Mouse (Mus musculus) hindbrain, embryonic 14.5 days (tissue): ENCODE results near the gene Eif5a2. TPM values are rescaled to one million over a fixed set of nuclear protein-coding genes. Genes with fewer than 3 reads are reported as not detected.
"Not testable (repeated sequence)": the region's sequence is repeated elsewhere in the genome, so short reads cannot be mapped to it uniquely, and the experiment has no call there.

Experiments
- ATAC-seq: fragments of 200-750 bp; cut with Nextera tagmentation; 2 replicates; pipeline ENCODE4 v1.8.0; 2017; ENCODE audit warnings: moderate number of reproducible peaks, mild to moderate bottlenecking, moderate TSS enrichment, moderate library complexity; ENCODE audit not compliant: low FRiP score
- DNase-seq: peaks from one replicate; pipeline ENCODE4 v3.0.0-alpha.2; 2015; ENCODE audit warnings: low spot score
- H3K27ac ChIP-seq: fragments of 300-500 bp; sonication (generic); 2 replicates; pipeline ENCODE4 v1.5.1; 2014; ENCODE audit warnings: mild to moderate bottlenecking, moderate library complexity
- H3K27me3 ChIP-seq: fragments of 300-500 bp; sonication (generic); 2 replicates; pipeline ENCODE4 v1.6.1; 2014; ENCODE audit warnings: mild to moderate bottlenecking, low read length, mixed read lengths; ENCODE audit not compliant: control insufficient read depth, insufficient read depth
- H3K36me3 ChIP-seq: fragments of 300-500 bp; sonication (generic); replicated peaks from 2 replicates; pipeline ENCODE4 v1.6.1; 2014; ENCODE audit not compliant: control insufficient read depth, insufficient read depth
- H3K4me1 ChIP-seq: fragments of 300-500 bp; sonication (generic); replicated peaks from 2 replicates; pipeline ENCODE4 v1.6.1; 2014; ENCODE audit warnings: antibody characterized with exemption, low read length, mixed read lengths; ENCODE audit not compliant: control insufficient read depth, insufficient read depth
- H3K4me2 ChIP-seq: fragments of 300-500 bp; sonication (generic); replicated peaks from 2 replicates; pipeline ENCODE4 v1.6.1; 2014; ENCODE audit warnings: mild to moderate bottlenecking, moderate library complexity
- H3K4me3 ChIP-seq: fragments of 300-500 bp; sonication (generic); replicated peaks from 2 replicates; pipeline ENCODE4 v1.5.1; 2014; ENCODE audit warnings: mild to moderate bottlenecking, low read length
- H3K9ac ChIP-seq: fragments of 300-500 bp; sonication (generic); 2 replicates; pipeline ENCODE4 v1.6.1; 2014
- H3K9me3 ChIP-seq: fragments of 300-500 bp; sonication (generic); 2 replicates; pipeline ENCODE4 v1.6.1; 2016; ENCODE audit warnings: low read length; ENCODE audit not compliant: control insufficient read depth
- WGBS: fragments of 180-500 bp; shearing (Covaris S2); extraction: QIAGEN DNeasy Blood & Tissue Kit; methylation state at CpG from one replicate; pipeline ENCODE4 v1.1.7; 2014; 5-methylcytosine and 5-hydroxymethylcytosine counted together
- polyA plus RNA-seq: library from polyadenylated mRNA; unstranded; fragments of >200 nt; fragmentation: Nextera tagmentation; extraction: Ambion mirVana; gene quantifications from 2 replicates; pipeline ENCODE4 v1.2.1, GENCODE M21; 2014

The Eif5a2 gene
- polyA plus RNA-seq, 1 experiment from 2014 or later: 17.5 TPM

DNA sequence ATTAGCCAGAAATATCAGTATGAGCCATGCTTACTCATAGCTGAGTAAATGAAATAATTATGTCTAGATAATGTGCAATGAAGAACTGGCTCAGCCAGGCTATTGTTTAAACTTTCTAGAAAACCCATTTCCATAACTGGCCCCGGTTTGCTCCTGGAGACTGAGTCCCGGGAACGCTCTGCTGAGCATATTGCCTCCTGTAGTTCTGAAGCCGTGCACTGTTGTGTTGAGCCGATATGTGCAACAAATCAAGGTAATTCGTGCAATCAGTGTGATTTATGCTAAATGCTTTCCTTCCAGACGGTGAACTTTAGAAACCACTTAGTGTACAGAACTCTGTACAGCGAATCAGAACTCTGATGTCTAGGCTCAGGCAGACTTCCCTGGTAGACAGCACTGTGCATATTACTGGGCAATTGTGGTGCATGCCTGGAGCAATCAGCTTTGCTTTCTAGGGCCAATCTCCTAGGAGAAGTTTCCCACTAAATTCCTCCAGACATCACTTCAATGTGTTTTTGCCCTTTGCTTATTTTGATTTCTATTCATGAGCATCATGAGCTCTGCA is 19.8 kb upstream of the Eif5a2 start:
- no peaks in the 10 kb centered on the region for H3K4me1 ChIP-seq
- no peak for ATAC-seq
- H3K4me2 ChIP-seq: no peak overlapping the region
- H3K9ac ChIP-seq: no peak overlapping the region
- no peak overlapping the region for H3K27ac ChIP-seq
- H3K9me3 ChIP-seq: no peaks in the 10 kb centered on the region
- H3K36me3 ChIP-seq: no peaks in the 10 kb centered on the region
- H3K27me3 ChIP-seq: no peaks in the 10 kb centered on the region
- H3K4me3 ChIP-seq: no peak overlapping the region
- WGBS: 72% methylated on average over 8 of the region's 8 CpGs
- no peak for DNase-seq

DNA sequence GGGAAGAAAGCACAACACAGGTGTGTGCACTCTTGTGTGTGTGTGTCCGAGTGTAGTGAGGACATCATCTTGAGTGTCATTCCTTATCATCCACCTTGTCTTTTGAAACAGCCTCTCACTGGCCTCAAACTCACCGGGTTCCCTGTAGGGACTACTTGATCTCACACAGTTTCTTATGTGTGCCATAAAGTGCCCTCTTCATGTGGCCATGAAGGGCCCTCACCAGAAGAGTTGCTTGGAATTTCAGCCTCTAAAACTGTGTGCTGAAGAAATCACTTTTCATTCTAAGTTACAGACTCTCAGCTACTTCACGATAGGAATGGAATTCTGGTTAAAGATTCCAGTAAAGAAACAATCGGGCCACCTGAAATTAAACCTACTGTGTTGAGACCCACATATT is 14.1 kb upstream of the Eif5a2 start:
- WGBS: 94% methylated on average over 4 of the region's 4 CpGs
- ATAC-seq: no peak
- no peaks in the 10 kb centered on the region for H3K36me3 ChIP-seq
- no peak overlapping the region for H3K4me3 ChIP-seq
- no peaks in the 10 kb centered on the region for H3K27me3 ChIP-seq
- no peaks in the 10 kb centered on the region for H3K4me1 ChIP-seq
- DNase-seq: no peak
- H3K27ac ChIP-seq: no peak overlapping the region
- H3K4me2 ChIP-seq: no peak overlapping the region
- no peak overlapping the region for H3K9ac ChIP-seq
- H3K9me3 ChIP-seq: no peaks in the 10 kb centered on the region

DNA sequence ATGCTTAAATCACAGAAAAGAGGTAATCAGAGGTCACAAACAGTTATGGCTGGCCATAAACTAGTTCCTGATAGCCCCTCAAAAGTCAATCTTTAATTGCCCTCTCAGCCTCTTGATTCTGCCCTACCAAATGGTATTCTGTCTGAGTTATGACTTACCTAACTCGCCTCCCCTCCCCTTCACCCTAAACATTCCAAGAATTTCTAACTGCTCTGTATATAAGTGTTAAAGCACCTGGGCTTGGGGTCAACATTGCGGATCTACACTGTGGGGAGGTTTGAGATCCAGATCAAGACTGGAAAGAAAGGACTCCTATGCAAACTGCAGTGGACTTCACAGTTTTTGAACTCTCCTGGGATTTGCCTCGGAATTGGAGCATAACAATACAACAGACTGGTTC is 12.9 kb upstream of the Eif5a2 start:
- no peak overlapping the region for H3K4me2 ChIP-seq
- H3K9ac ChIP-seq: no peak overlapping the region
- 85% methylated on average over 3 of the region's 3 CpGs for WGBS
- H3K4me3 ChIP-seq: no peak overlapping the region
- DNase-seq (no peak), ATAC-seq (no peak)
- no peaks in the 10 kb centered on the region for H3K4me1 ChIP-seq
- H3K27ac ChIP-seq: no peak overlapping the region
- H3K9me3 ChIP-seq: no peaks in the 10 kb centered on the region
- no peaks in the 10 kb centered on the region for H3K36me3 ChIP-seq
- no peaks in the 10 kb centered on the region for H3K27me3 ChIP-seq

DNA sequence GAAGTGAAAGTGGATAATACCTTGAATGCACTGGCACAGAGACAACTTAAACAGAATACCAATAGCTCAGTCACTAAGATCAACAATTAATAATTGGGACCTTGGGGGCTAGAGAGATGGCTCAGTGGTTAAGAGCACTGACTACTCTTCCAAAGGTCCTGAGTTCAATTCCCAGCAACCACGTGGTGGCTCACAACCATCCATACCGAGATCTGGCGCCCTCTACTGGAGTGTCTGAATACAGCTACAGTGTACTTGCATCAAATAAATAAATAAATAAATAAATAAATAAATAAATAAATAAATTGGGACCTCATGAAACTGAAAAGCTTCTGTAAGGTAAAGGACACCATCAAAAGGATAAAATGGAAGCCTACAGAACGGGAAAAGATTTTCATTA is 8.2 kb upstream of the Eif5a2 start:
- H3K4me2 ChIP-seq, H3K9me3 ChIP-seq, H3K27me3 ChIP-seq, H3K9ac ChIP-seq, H3K4me3 ChIP-seq, H3K4me1 ChIP-seq, H3K27ac ChIP-seq, H3K36me3 ChIP-seq, DNase-seq, ATAC-seq: not testable (repeated sequence)
- 62% methylated on average over 4 of the region's 4 CpGs for WGBS

DNA sequence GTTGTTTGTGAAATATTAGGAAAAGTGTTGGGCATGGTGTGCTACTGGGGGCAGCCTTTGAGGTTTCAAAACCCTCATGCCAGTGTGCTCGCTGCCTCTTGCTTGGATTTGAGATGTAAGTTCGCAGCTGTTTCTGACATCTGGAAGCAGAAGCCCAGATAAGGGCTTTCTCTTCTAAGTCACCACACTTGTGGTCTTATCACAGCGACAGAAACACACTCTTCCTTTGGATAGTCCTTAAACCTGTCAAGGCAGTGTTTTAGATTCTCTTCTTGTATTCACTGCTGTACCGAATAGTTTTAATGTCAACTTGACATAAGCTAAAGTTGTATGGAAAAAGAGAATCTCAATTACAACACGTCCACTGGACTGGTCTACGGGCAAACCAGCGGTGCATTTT is 5.7 kb upstream of the Eif5a2 start:
- ATAC-seq (no peak), DNase-seq (no peak)
- H3K9me3 ChIP-seq: no peaks in the 10 kb centered on the region
- H3K4me3 ChIP-seq: no peak overlapping the region
- no peak overlapping the region for H3K27ac ChIP-seq
- H3K4me1 ChIP-seq: no peaks in the 10 kb centered on the region
- no peak overlapping the region for H3K4me2 ChIP-seq
- no peak overlapping the region for H3K9ac ChIP-seq
- H3K36me3 ChIP-seq: no peaks in the 10 kb centered on the region
- no peaks in the 10 kb centered on the region for H3K27me3 ChIP-seq
- WGBS: 87% methylated on average over 7 of the region's 7 CpGs

DNA sequence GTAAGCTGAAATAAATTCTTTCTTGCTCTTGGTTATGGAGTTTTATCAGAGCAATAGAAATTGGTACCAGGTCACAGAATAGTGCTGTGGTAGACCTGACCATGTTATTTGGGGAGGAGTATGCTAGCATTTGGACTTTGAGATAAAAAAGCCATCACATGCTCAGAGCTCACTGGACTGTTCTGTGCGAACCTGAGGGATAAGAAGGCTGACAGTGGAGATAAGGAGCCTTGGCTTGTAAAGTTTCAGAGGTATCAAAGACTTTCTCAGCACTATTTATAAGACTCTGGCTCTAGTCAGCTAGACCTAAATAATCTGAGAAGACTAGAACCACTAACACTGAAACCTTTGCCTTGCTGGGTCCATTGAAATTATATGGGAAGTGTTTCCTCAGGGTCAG is 5.1 kb upstream of the Eif5a2 start:
- H3K36me3 ChIP-seq: no peaks in the 10 kb centered on the region
- WGBS: 85% methylated on average over 1 of the region's 1 CpGs
- H3K9me3 ChIP-seq: no peaks in the 10 kb centered on the region
- no peak overlapping the region for H3K4me2 ChIP-seq
- ATAC-seq: no peak
- H3K27me3 ChIP-seq: no peaks in the 10 kb centered on the region
- no peak for DNase-seq
- H3K4me1 ChIP-seq: no peaks in the 10 kb centered on the region
- no peak overlapping the region for H3K4me3 ChIP-seq
- H3K9ac ChIP-seq: no peak overlapping the region
- no peak overlapping the region for H3K27ac ChIP-seq

DNA sequence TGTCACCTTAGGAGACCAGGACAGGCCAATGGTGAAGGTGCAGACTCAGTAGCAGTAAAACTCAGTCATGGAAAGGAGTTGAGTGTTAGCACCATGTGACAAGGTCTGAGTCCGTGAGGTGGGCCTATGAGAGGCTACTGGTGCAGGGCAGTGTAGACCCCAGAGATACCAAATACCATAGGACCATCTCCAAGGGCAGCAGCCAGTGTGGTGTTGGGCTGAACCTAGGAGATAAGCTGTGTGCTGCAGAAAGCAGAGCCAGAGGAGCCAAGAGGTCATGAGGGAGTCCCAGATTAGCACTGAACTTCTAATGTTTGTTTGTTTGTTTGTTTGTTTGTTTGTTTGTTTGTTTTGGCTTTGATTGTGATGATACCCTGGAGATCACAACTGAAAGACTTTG is 4.6 kb upstream of the Eif5a2 start:
- Histone ChIP-seq H3K4me1 (no peaks in the 10 kb centered on the region), H3K27me3 (no peaks in the 10 kb centered on the region), H3K27ac (no peak overlapping the region), H3K9me3 (no peaks in the 10 kb centered on the region), H3K4me3 (no peak overlapping the region), H3K4me2 (no peak overlapping the region), H3K36me3 (no peaks in the 10 kb centered on the region), H3K9ac (no peak overlapping the region)
- ATAC-seq (no peak), DNase-seq (no peak)
- 73% methylated on average over 1 of the region's 1 CpGs for WGBS

DNA sequence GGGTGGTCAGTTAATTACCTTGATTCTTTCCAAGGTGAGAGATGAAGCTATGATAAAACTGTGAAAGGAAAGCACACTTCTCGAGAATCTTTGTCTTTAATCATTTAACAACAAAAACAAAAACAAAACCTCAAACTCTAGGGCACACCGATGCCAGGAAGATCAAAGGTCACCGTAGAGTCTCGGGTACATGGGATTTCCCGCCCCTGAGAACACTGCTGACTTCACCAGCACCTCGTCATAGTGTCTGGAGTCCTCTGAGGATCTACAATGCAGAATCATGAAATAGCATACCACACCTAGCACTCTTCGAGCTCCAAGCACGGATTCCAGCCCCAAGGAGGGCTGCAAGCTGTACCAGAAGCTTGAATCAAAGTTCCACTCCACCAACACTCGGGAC is 565 bp upstream of the Eif5a2 start:
- H3K4me1 ChIP-seq: 0 out of 2 replicates have a peak, but pooled peaks cover 6% of the 10 kb centered on the region
- peak; percentile 9; the same call in 1 of the 2 replicates for ATAC-seq
- no peaks in the 10 kb centered on the region for H3K9me3 ChIP-seq
- H3K27ac ChIP-seq: no peak overlapping the region
- H3K9ac ChIP-seq: no peak overlapping the region
- no peak for DNase-seq
- WGBS: 73% methylated on average over 9 of the region's 9 CpGs
- H3K4me2 ChIP-seq: peak overlapping the region; percentile 99
- H3K36me3 ChIP-seq: no peaks in the 10 kb centered on the region
- H3K27me3 ChIP-seq: no peaks in the 10 kb centered on the region
- peak overlapping the region; percentile 83 for H3K4me3 ChIP-seq

DNA sequence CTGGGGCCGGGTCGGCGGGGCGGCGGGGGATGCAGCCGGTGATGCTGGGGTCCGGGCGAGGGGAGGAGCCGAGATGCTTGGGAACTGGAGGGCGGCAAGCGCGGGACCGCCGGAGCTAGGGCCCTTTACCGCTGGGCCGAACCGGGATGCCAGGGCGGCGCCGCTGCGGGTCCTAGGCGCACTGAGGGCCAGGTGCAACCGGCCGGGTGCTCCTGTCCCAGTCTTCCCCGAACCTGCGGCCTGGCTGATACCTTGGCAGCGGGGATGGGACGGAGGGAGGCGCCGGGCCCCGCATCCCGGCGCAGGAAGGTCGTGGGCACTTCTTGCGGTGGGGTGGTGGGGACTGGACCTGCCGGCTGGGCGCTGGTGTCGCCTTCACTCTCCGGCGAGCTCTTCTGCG is 346 bp downstream of the Eif5a2 start:
- ATAC-seq (no peak; the same call in 1 of the 2 replicates), DNase-seq (no peak)
- peak overlapping the region; percentile 75 for H3K9ac ChIP-seq
- H3K27me3 ChIP-seq: no peaks in the 10 kb centered on the region
- H3K36me3 ChIP-seq: no peaks in the 10 kb centered on the region
- under 1% methylated on average over 38 of the region's 41 CpGs for WGBS
- no peaks in the 10 kb centered on the region for H3K9me3 ChIP-seq
- H3K4me2 ChIP-seq: peak overlapping the region; percentile 99
- H3K27ac ChIP-seq: no peak overlapping the region
- peak overlapping the region; percentile 83 for H3K4me3 ChIP-seq
- H3K4me1 ChIP-seq: 0 out of 2 replicates have a peak, but pooled peaks cover 6% of the 10 kb centered on the region

DNA sequence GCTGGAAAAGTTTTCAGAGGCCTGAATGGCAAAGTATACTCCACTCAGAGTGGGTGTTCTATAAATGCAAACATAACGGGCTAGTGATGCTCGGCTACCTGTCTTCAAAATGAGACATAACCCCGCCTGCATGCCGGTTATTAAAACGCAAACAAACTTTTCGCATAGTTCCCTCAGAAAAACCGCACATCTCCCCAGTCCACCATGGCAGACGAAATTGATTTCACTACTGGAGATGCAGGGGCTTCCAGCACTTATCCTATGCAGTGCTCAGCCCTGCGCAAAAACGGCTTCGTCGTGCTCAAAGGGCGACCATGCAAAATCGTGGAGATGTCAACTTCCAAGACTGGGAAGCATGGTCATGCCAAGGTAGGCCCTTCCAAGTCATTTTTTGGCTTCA is 772 bp downstream of the Eif5a2 start:
- Histone ChIP-seq H3K9ac (peak overlapping the region; percentile 75), H3K4me1 (0 out of 2 replicates have a peak, but pooled peaks cover 6% of the 10 kb centered on the region), H3K27ac (no peak overlapping the region), H3K4me2 (peak overlapping the region; percentile 99), H3K9me3 (no peaks in the 10 kb centered on the region), H3K36me3 (no peaks in the 10 kb centered on the region), H3K27me3 (no peaks in the 10 kb centered on the region), H3K4me3 (peak overlapping the region; percentile 83)
- ATAC-seq (no peak), DNase-seq (no peak)
- 18% methylated on average over 14 of the region's 14 CpGs for WGBS
